8 mouse cellular contexts compared by ENCODE assay signal in genomic region chr13:93305636-93306035, GRCm38 (mm10). TPM values are rescaled to one million over a fixed set of nuclear protein-coding genes. Genes with fewer than 3 reads are reported as not detected.
DNase-seq lines count a peak whose midpoint lies in the region; ATAC-seq lines count a peak whose summit lies in the region.

No protein-coding gene starts in this region.

- 11% methylated on average over 7 of the region's 7 CpGs for WGBS in kidney, embryonic 14.5 days
- WGBS in hindbrain, embryonic 10.5 days: 28% methylated on average over 7 of the region's 7 CpGs
- 11% methylated on average over 7 of the region's 7 CpGs for WGBS in midbrain, embryonic 12.5 days

- H3K9ac ChIP-seq in kidney, embryonic 14.5 days (ENCODE audit: low read depth, low read length): peak overlapping the region; percentile 38; the same call in 1 of the 2 replicates
- peak overlapping the region; percentile 34; the same call in 1 of the 2 replicates for H3K9ac ChIP-seq in midbrain, embryonic 12.5 days (replicated peaks)

- no peaks in the 10 kb centered on the region for H3K36me3 ChIP-seq in kidney, embryonic 14.5 days (ENCODE audit: control insufficient read depth, insufficient read depth, low read length)
- no peaks in the 10 kb centered on the region for H3K36me3 ChIP-seq in hindbrain, embryonic 10.5 days
- H3K36me3 ChIP-seq in midbrain, embryonic 12.5 days: no peaks in the 10 kb centered on the region

- no peaks in the 10 kb centered on the region for H3K27me3 ChIP-seq in kidney, embryonic 14.5 days (ENCODE audit: control insufficient read depth, insufficient read depth, low read length)
- H3K27me3 ChIP-seq in hindbrain, embryonic 10.5 days (ENCODE audit: insufficient read depth, poor library complexity, severe bottlenecking): no peaks in the 10 kb centered on the region
- no peaks in the 10 kb centered on the region for H3K27me3 ChIP-seq in midbrain, embryonic 12.5 days

- H3K4me3 ChIP-seq in kidney, embryonic 14.5 days (ENCODE audit: low read length): peak overlapping the region; percentile 88
- peak overlapping the region; percentile 92 for H3K4me3 ChIP-seq in hindbrain, embryonic 10.5 days
- H3K4me3 ChIP-seq in midbrain, embryonic 12.5 days: peak overlapping the region; percentile 92

- no peak overlapping the region for H3K27ac ChIP-seq in kidney, embryonic 14.5 days (ENCODE audit: low read depth, low read length)
- H3K27ac ChIP-seq in hindbrain, embryonic 10.5 days: 0 out of 2 replicates have a peak overlapping the region, but pooled peaks have one; percentile 12
- H3K27ac ChIP-seq in midbrain, embryonic 12.5 days (replicated peaks): no peak overlapping the region

- H3K4me2 ChIP-seq in kidney, embryonic 14.5 days (replicated peaks; ENCODE audit: low read depth, low read length): peak overlapping the region; percentile 58
- H3K4me2 ChIP-seq in midbrain, embryonic 12.5 days (replicated peaks): peak overlapping the region; percentile 63

- no peaks in the 10 kb centered on the region for H3K9me3 ChIP-seq in kidney, embryonic 14.5 days (ENCODE audit: control insufficient read depth, low read length)
- H3K9me3 ChIP-seq in hindbrain, embryonic 10.5 days: no peaks in the 10 kb centered on the region
- no peaks in the 10 kb centered on the region for H3K9me3 ChIP-seq in midbrain, embryonic 12.5 days

- no peak for DNase-seq in kidney, postnatal 36 days
- DNase-seq in embryo, embryonic 10 days (ENCODE audit: low spot score): peak; percentile 24
- peak; percentile 12 for DNase-seq in hindbrain, embryonic 10.5 days (ENCODE audit: low spot score)
- DNase-seq in urinary bladder, adult 18-20 months (ENCODE audit: low spot score in 2 of 2): no peak
- DNase-seq in natural killer cell, adult 2 months (ENCODE audit: low spot score in 2 of 2): no peak

- H3K4me1 ChIP-seq in kidney, embryonic 14.5 days (ENCODE audit: control insufficient read depth, insufficient read depth, low read length): peaks cover 14% of the 10 kb centered on the region; the same call in 1 of the 2 replicates
- H3K4me1 ChIP-seq in hindbrain, embryonic 10.5 days (replicated peaks): peaks cover 50% of the 10 kb centered on the region
- peaks cover 22% of the 10 kb centered on the region for H3K4me1 ChIP-seq in midbrain, embryonic 12.5 days

- no peak for ATAC-seq in kidney, embryonic 14.5 days (ENCODE audit: low FRiP score, low TSS enrichment)
- no peak for ATAC-seq in midbrain, embryonic 12.5 days (ENCODE audit: low FRiP score, low read depth)
- ATAC-seq in activated CD4-positive, CD25-positive, alpha-beta regulatory T cell, adult 4 months: no peak

RNA-seq across cellular contexts. Expression of gene Homer1, which starts 6.2 kb away (rescaled TPM):
- polyA plus RNA-seq in kidney, embryonic 14.5 days (2014; fragmentation: Nextera tagmentation; extraction: Ambion mirVana): 8.6 and 8.9 TPM in 2 replicates
- polyA plus RNA-seq in hindbrain, embryonic 10.5 days (2016; fragmentation: Nextera tagmentation; extraction: Ambion mirVana): 8.3 and 8.4 TPM in 2 replicates
- polyA plus RNA-seq in midbrain, embryonic 12.5 days (2016; fragmentation: Nextera tagmentation; extraction: Ambion mirVana): 14.9 and 16.9 TPM in 2 replicates
- polyA plus RNA-seq in activated CD4-positive, CD25-positive, alpha-beta regulatory T cell, adult 4 months (2017; shearing (Covaris generic)): 1 to 10 TPM; 2.6 to 4.7 TPM

Comparison
In these comparisons a context has a peak if more than half of its experiments do, and no peak if none do; other contexts are left out.
1. DNase-seq: peak in embryo, embryonic 10 days (single experiment) and hindbrain, embryonic 10.5 days (single experiment); none in kidney, postnatal 36 days (0 of 2), urinary bladder, adult 18-20 months (0 of 2) and natural killer cell, adult 2 months (0 of 2).
2. Peak in every context shown above with its lines, with median percentiles within 50 percentile points of each other: H3K4me3 ChIP-seq.